Mouse (Mus musculus) thymus, adult 2 months (tissue): ENCODE results near the gene Rcan1. TPM values are rescaled to one million over a fixed set of nuclear protein-coding genes. Genes with fewer than 3 reads are reported as not detected.

Experiments
- DNase-seq: peaks from one replicate; pipeline ENCODE4 v3.0.0; 2021
- H3K27ac ChIP-seq: fragments of 200-500 bp; 2 replicates; pipeline ENCODE4 v1.5.1; 2012; ENCODE audit warnings: low read length, control low read depth; ENCODE audit not compliant: control insufficient read depth, insufficient read depth
- H3K27me3 ChIP-seq: fragments of 200-500 bp; 2 replicates; pipeline ENCODE4 v1.6.1; 2012; ENCODE audit warnings: mild to moderate bottlenecking, low read length, moderate library complexity, mixed read lengths; ENCODE audit not compliant: control insufficient read depth, insufficient read depth
- H3K36me3 ChIP-seq: fragments of 200-500 bp; 2 replicates; pipeline ENCODE4 v1.6.1; 2012; ENCODE audit warnings: mild to moderate bottlenecking, low read length, moderate library complexity; ENCODE audit not compliant: control insufficient read depth, insufficient read depth
- H3K4me1 ChIP-seq: fragments of 200-500 bp; replicated peaks from 2 replicates; pipeline ENCODE4 v1.6.1; 2012; ENCODE audit warnings: low read length; ENCODE audit not compliant: control insufficient read depth, insufficient read depth
- H3K4me3 ChIP-seq: fragments of 200-500 bp; 2 replicates; pipeline ENCODE4 v1.5.1; 2012; ENCODE audit warnings: mild to moderate bottlenecking, low read length, control low read depth, moderate library complexity; ENCODE audit not compliant: control insufficient read depth, insufficient read depth
- CTCF ChIP-seq: fragments of 200-500 bp; IDR thresholded peaks from 2 replicates; pipeline ENCODE4 v1.5.1; 2012; ENCODE audit warnings: mild to moderate bottlenecking, control low read depth, low read length, moderate library complexity, borderline replicate concordance; ENCODE audit not compliant: control insufficient read depth, poor library complexity, insufficient read depth; ENCODE audit errors: extremely low read depth
- POLR2A ChIP-seq: fragments of 200-500 bp; IDR thresholded peaks from 2 replicates; pipeline ENCODE4 v1.6.1; 2012; ENCODE audit warnings: mild to moderate bottlenecking, low read length, control low read depth, moderate library complexity; ENCODE audit not compliant: control insufficient read depth, poor library complexity, insufficient read depth; ENCODE audit errors: extremely low read depth
- WGBS: fragments of 180-500 bp; shearing (Covaris S2); methylation state at CpG from one replicate; pipeline ENCODE4 v1.1.7; 2018; 5-methylcytosine and 5-hydroxymethylcytosine counted together
- polyA plus RNA-seq: library from polyadenylated mRNA; depleted of rRNA; stranded (reverse); fragments of >200 nt; gene quantifications from 2 replicates; pipeline ENCODE4 v1.2.3, GENCODE M21; 2012

Gene Rcan1
- polyA plus RNA-seq, 1 experiment = 13.8 TPM

GRCm38 (mm10) chr16:92475093-92475860 is 4.6 kb upstream of the Rcan1 start:
- Histone ChIP-seq H3K27ac (no peak overlapping the region), H3K36me3 (no peaks in the 10 kb centered on the region), H3K27me3 (no peaks in the 10 kb centered on the region), H3K4me3 (no peak overlapping the region), H3K4me1 (no peaks in the 10 kb centered on the region)
- WGBS = 80% methylated on average over 25 of the region's 25 CpGs
- TF ChIP-seq POLR2A (no peak), CTCF (no peak)
- no peak for DNase-seq

DNA sequence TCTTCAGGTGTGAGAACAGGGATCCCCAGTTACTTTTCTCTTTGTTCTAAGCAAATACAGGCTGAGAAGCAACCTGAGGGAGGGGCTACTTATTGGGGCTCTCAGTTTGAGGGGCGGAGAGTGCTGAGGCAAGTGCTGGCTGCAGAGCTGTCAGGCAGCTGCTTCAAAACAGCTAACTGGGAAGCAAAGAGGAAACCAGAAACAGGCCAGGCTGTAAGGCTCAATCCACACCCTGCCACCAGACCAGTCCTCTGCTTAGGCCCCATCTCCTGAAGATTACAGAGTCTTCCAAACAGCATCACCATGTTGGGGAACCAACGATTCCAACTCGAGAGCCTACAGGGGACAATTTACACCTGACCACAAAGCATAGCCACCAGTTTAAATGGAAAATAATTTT is 2.2 kb upstream of the Rcan1 start:
- H3K27me3 ChIP-seq = no peaks in the 10 kb centered on the region
- WGBS = 82% methylated on average over 3 of the region's 3 CpGs
- no peak for DNase-seq
- no peaks in the 10 kb centered on the region for H3K36me3 ChIP-seq
- H3K4me1 ChIP-seq = no peaks in the 10 kb centered on the region
- H3K4me3 ChIP-seq = no peak overlapping the region
- H3K27ac ChIP-seq = no peak overlapping the region
- TF ChIP-seq POLR2A = no peak
- TF ChIP-seq CTCF = no peak

GRCm38 (mm10) chr16:92468459-92468858 is 2.2 kb downstream of the Rcan1 start:
- TF ChIP-seq POLR2A (no peak), CTCF (no peak)
- H3K27ac ChIP-seq = no peak overlapping the region
- H3K36me3 ChIP-seq = no peaks in the 10 kb centered on the region
- 78% methylated on average over 14 of the region's 14 CpGs for WGBS
- no peak overlapping the region for H3K4me3 ChIP-seq
- no peak for DNase-seq
- H3K4me1 ChIP-seq = peaks cover 8% of the 10 kb centered on the region
- H3K27me3 ChIP-seq = no peaks in the 10 kb centered on the region; the same call in 1 of the 2 replicates

- H3K27ac ChIP-seq = no peak overlapping the region
- peaks cover 8% of the 10 kb centered on the region for H3K4me1 ChIP-seq
- H3K36me3 ChIP-seq = no peaks in the 10 kb centered on the region
- H3K4me3 ChIP-seq = no peak overlapping the region
- no peak for TF ChIP-seq CTCF
- no peak for TF ChIP-seq POLR2A
- H3K27me3 ChIP-seq = no peaks in the 10 kb centered on the region; the same call in 1 of the 2 replicates
- 82% methylated on average over 5 of the region's 5 CpGs for WGBS
- no peak for DNase-seq
These were observed 3.6 kb downstream of the Rcan1 start for GRCm38 (mm10) chr16:92467041-92467440.

- Histone ChIP-seq H3K4me3 (peak overlapping the region; percentile 69), H3K27ac (no peak overlapping the region), H3K4me1 (peaks cover 10% of the 10 kb centered on the region), H3K36me3 (no peaks in the 10 kb centered on the region), H3K27me3 (no peaks in the 10 kb centered on the region; the same call in 1 of the 2 replicates)
- under 1% methylated on average over 88 of the region's 94 CpGs for WGBS
- peak; percentile 95 for DNase-seq
- peak; percentile 58 for TF ChIP-seq POLR2A
- TF ChIP-seq CTCF = peak; percentile 72
These were observed 4.8 kb downstream of the Rcan1 start for GRCm38 (mm10) chr16:92465642-92466526.

DNA sequence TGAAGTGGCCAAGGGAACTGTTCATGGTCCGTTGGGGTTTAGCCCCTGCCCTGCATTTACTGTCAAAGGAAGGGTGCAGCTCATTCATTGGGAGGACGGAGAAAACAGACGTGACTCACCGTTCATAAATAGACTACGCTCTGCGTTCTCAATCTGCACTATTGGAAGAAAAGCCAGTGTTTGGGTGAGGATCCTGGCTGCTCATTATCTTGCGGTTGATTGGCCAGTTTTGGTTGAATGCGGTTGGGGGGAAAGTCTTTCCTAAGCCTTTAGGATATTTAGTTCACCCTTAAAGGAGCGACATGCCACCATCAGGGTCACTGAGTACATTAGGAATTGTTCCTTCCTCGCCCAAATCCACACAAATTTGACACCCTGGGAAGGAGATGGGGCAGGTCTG is 5.4 kb downstream of the Rcan1 start:
- WGBS = 35% methylated on average over 10 of the region's 10 CpGs
- TF ChIP-seq CTCF (no peak), POLR2A (no peak)
- Histone ChIP-seq H3K27me3 (no peaks in the 10 kb centered on the region; the same call in 1 of the 2 replicates), H3K27ac (no peak overlapping the region), H3K36me3 (no peaks in the 10 kb centered on the region), H3K4me1 (peaks cover 12% of the 10 kb centered on the region), H3K4me3 (peak overlapping the region; percentile 69)
- no peak for DNase-seq
